In genomic region chr2:134543501-134543900, GRCm38 (mm10) we compare ENCODE assay signal across 23 mouse cellular contexts. TPM values are rescaled to one million over a fixed set of nuclear protein-coding genes. Genes with fewer than 3 reads are reported as not detected.
DNase-seq lines count a peak whose midpoint lies in the region; ATAC-seq and TF ChIP-seq lines count a peak whose summit lies in the region.
"Had no signal": no experiment of that assay in that cellular context is flagged by ENCODE, and none has a peak within 500 bp of the region (broad histone marks: within the 10 kb centered on the region; RNA-seq: fewer than 3 reads in every experiment).

No protein-coding gene starts in this region.

- H3K4me3 ChIP-seq in liver, adult 2 months (ENCODE audit: insufficient read depth, low read depth, low read length) = no peak overlapping the region
- H3K4me3 ChIP-seq in liver, embryonic 11.5 days (ENCODE audit: low read depth, low read length) = no peak overlapping the region
- H3K4me3 ChIP-seq: gastrocnemius, adult 2 months; hindbrain, embryonic 15.5 days; limb, embryonic 12.5 days; megakaryocyte, embryonic 14.5 days had no signal

- DNase-seq in frontal cortex, postnatal 14 days (ENCODE audit: low spot score in 2 of 2) = no peak
- peak; percentile 33 for DNase-seq in liver, adult 2 months (ENCODE audit: extremely low read depth, low read depth, low spot score)
- no peak for DNase-seq in liver, embryonic 11.5 days (ENCODE audit: low spot score)
- peak; percentile 11 for DNase-seq in right cerebral cortex, postnatal 4 days
- no peak for DNase-seq in right cerebral cortex, adult 18-20 months
- no peak for DNase-seq in thymus, postnatal 10 days (ENCODE audit: low spot score in 2 of 2)
- DNase-seq: adrenal gland, postnatal 14 days; cerebellum, postnatal 25 days; gastrocnemius, adult 2 months; heart, adult 11 months; heart, postnatal 10 days; kidney, adult 8-10 months; kidney, postnatal 4 days; layer of hippocampus, postnatal 36 days; lung, adult 2 months; retina, postnatal 1 day had no signal

- no peak for TF ChIP-seq POLR2A in liver, adult 2 months (IDR thresholded peaks at IDR 0.05; ENCODE audit: extremely low read depth, insufficient read depth, low read length)

- H3K27me3 ChIP-seq in liver, adult 2 months (ENCODE audit: control insufficient read depth, insufficient read depth, low read length) = no peaks in the 10 kb centered on the region
- no peaks in the 10 kb centered on the region for H3K27me3 ChIP-seq in liver, embryonic 11.5 days (replicated peaks; ENCODE audit: control insufficient read depth, insufficient read depth, low read length)
- H3K27me3 ChIP-seq: hindbrain, embryonic 15.5 days; limb, embryonic 12.5 days; megakaryocyte, embryonic 14.5 days had no signal

- peak overlapping the region; percentile 43; the same call in 1 of the 2 replicates for H3K9ac ChIP-seq in liver, adult 2 months (ENCODE audit: low read depth, low read length)
- H3K9ac ChIP-seq in liver, embryonic 11.5 days (ENCODE audit: low read depth, low read length) = no peak overlapping the region
- H3K9ac ChIP-seq: hindbrain, embryonic 15.5 days; limb, embryonic 12.5 days had no signal

- no peak overlapping the region for H3K4me2 ChIP-seq in liver, embryonic 11.5 days
- H3K4me2 ChIP-seq: hindbrain, embryonic 15.5 days; limb, embryonic 12.5 days had no signal

- H3K36me3 ChIP-seq in liver, adult 2 months (ENCODE audit: control insufficient read depth, insufficient read depth, low read length) = peaks cover 53% of the 10 kb centered on the region
- H3K36me3 ChIP-seq in liver, embryonic 11.5 days (ENCODE audit: control insufficient read depth, insufficient read depth, low read length) = no peaks in the 10 kb centered on the region
- H3K36me3 ChIP-seq: hindbrain, embryonic 15.5 days; limb, embryonic 12.5 days had no signal

- H3K4me1 ChIP-seq in liver, adult 2 months (ENCODE audit: control insufficient read depth, insufficient read depth, low read length) = peaks cover 36% of the 10 kb centered on the region
- H3K4me1 ChIP-seq in liver, embryonic 11.5 days (replicated peaks; ENCODE audit: control insufficient read depth, insufficient read depth, low read length) = no peaks in the 10 kb centered on the region
- H3K4me1 ChIP-seq: hindbrain, embryonic 15.5 days; limb, embryonic 12.5 days had no signal

- H3K27ac ChIP-seq in liver, adult 2 months (replicated peaks; ENCODE audit: insufficient read depth, low read depth, low read length) = peak overlapping the region; percentile 85
- H3K27ac ChIP-seq in liver, embryonic 11.5 days (ENCODE audit: low read depth, low read length) = no peak overlapping the region
- H3K27ac ChIP-seq: gastrocnemius, adult 2 months; hindbrain, embryonic 15.5 days; limb, embryonic 12.5 days had no signal

- H3K79me2 ChIP-seq in liver, adult 2 months (ENCODE audit: control insufficient read depth, insufficient read depth, low read length) = no peaks in the 10 kb centered on the region; the same call in 1 of the 2 replicates

- peak; percentile 85 for ATAC-seq in frontal cortex, adult (ENCODE audit: low TSS enrichment)
- no peak for ATAC-seq in liver, embryonic 11.5 days (replicated peaks; ENCODE audit: low FRiP score)
- ATAC-seq: CD4-positive, CD25-positive, alpha-beta regulatory T cell, adult 4 months had no signal

- H3K9me3 ChIP-seq in liver, embryonic 11.5 days (ENCODE audit: control insufficient read depth, low read length) = no peaks in the 10 kb centered on the region
- H3K9me3 ChIP-seq: hindbrain, embryonic 15.5 days; limb, embryonic 12.5 days; megakaryocyte, embryonic 14.5 days had no signal

- 14% methylated on average over 2 of the region's 2 CpGs for WGBS in liver, adult 2 months
- 54% methylated on average over 2 of the region's 2 CpGs for WGBS in liver, embryonic 11.5 days

- no peak for TF ChIP-seq CTCF in liver, adult 2 months (IDR thresholded peaks at IDR 0.05; ENCODE audit: low read depth, low read length)

RNA-seq across cellular contexts. Expression of gene Hao1, which starts 10.7 kb away (rescaled TPM):
- 153 and 201 TPM in 2 replicates for total RNA-seq in liver, adult 2 months (2014; rRNA removed)
- polyA plus RNA-seq in liver, adult 2 months (2012; rRNA removed) = 45.1 and 45.9 TPM in 2 replicates
- polyA plus RNA-seq in liver, embryonic 11.5 days (2014; fragmentation: Nextera tagmentation; extraction: Ambion mirVana) = not detected in 2 replicates
- total RNA-seq: gastrocnemius, adult 2 months; heart, postnatal 10 days; layer of hippocampus, postnatal 36 days; neutrophil, adult 5-6 weeks had no signal
- polyA plus RNA-seq: CD4-positive, CD25-positive, alpha-beta regulatory T cell, adult 4 months; embryonic facial prominence, embryonic 11.5 days; limb, embryonic 12.5 days; lung, adult 2 months had no signal

Comparison
In these comparisons a context has a peak if more than half of its experiments do, and no peak if none do; other contexts are left out.
1. DNase-seq: peak in liver, adult 2 months (single experiment) and right cerebral cortex, postnatal 4 days (single experiment); none in frontal cortex, postnatal 14 days (0 of 2), liver, embryonic 11.5 days (single experiment), right cerebral cortex, adult 18-20 months (single experiment) and thymus, postnatal 10 days (0 of 2).
2. RNA of gene Hao1, which starts 10.7 kb away (polyA plus RNA-seq): 45.1 to 45.9 TPM in liver, adult 2 months; not detected in liver, embryonic 11.5 days; every median in the first group is over 10 times any median in the second.